Mouse (Mus musculus): Measurements from ENCODE around the gene Uts2b. TPM values are rescaled to one million over a fixed set of nuclear protein-coding genes. Genes with fewer than 3 reads are reported as not detected.

The Uts2b gene
- total and polyA plus RNA-seq, 2 experiments from 2014 or later = not detected

GRCm38 (mm10) chr16:27387634-27388611 lies 17.9 kb upstream of the Uts2b start:
- DNase-seq (peak; percentile 50), ATAC-seq (peak; percentile 15; the same call in 1 of the 2 replicates)
- Histone ChIP-seq H3K9me3 (ENCODE audit: low read length) (no peaks in the 10 kb centered on the region), H3K9ac (peak overlapping the region; percentile 99), H3K27ac (ENCODE audit: low read depth, low read length) (peak overlapping the region; percentile 98), H3K4me2 (ENCODE audit: low read depth) (peak overlapping the region; percentile 73), H3K36me3 (ENCODE audit: insufficient read depth) (no peaks in the 10 kb centered on the region), H3K4me3 (ENCODE audit: low read depth, low read length) (peak overlapping the region; percentile 84), H3K27me3 (ENCODE audit: insufficient read depth, low read length) (no peaks in the 10 kb centered on the region), H3K4me1 (ENCODE audit: insufficient read depth) (peaks cover 29% of the 10 kb centered on the region)
- WGBS = 33% methylated on average over 12 of the region's 12 CpGs
- TF ChIP-seq CTCF (IDR thresholded peaks at IDR 0.05; ENCODE audit: low read depth) = no peak

DNA sequence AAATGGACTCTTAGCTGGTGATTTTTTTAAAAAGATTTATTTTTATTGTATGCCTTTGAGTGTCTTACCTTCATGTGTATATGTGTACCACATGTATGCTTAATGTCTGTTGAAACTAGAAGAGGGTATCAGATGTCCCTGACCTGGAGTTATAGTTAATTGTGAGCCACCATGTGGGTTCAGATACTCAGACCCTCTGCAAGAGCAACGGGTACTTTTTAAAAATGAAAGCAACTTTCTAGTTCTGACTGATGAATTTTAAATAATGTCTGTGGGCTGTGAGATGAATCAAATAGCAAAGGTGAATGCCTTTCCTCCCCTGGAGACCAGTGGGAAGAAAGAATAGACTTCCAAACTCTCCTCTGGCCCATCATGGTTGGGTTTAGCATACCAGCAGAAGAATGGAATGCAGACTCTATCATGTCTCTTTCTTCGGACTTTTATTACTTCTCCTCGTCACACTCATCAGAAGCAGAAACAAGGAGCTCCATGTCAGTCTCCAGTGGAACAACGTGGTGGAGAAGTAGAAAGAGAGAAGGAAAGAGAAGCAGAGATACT lies 16.9 kb upstream of the Uts2b start:
- Histone ChIP-seq H3K4me3 (ENCODE audit: low read depth, low read length) (no peak overlapping the region), H3K9me3 (ENCODE audit: low read length) (no peaks in the 10 kb centered on the region), H3K4me2 (ENCODE audit: low read depth) (no peak overlapping the region), H3K4me1 (ENCODE audit: insufficient read depth) (peaks cover 28% of the 10 kb centered on the region), H3K27ac (ENCODE audit: low read depth, low read length) (no peak overlapping the region), H3K36me3 (ENCODE audit: insufficient read depth) (no peaks in the 10 kb centered on the region), H3K9ac (no peak overlapping the region), H3K27me3 (ENCODE audit: insufficient read depth, low read length) (no peaks in the 10 kb centered on the region)
- 88% methylated on average over 4 of the region's 4 CpGs for WGBS
- DNase-seq (no peak), ATAC-seq (no peak)
- no peak for TF ChIP-seq CTCF (IDR thresholded peaks at IDR 0.05; ENCODE audit: low read depth)

DNA sequence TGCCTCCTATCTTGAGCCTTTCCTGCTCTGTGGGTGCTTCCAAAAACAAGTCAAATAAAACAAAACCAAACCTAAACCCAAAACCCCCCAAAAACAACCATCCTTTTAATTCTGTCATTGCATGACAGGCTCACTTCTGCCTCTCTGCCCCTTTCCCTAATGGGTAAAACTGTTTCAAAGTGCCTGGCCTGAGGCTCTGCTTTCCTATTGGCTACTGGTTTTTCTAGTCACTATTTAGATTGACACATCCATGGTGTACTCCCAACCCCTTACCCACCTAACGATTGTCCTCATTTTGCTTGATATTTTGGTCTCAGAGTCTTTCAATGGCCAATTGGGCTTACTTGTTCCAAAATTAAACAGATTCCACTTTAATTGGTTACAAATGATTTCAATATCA lies 15.6 kb upstream of the Uts2b start:
- TF ChIP-seq CTCF (IDR thresholded peaks at IDR 0.05; ENCODE audit: low read depth) = no peak
- Histone ChIP-seq H3K4me3 (ENCODE audit: low read depth, low read length) (no peak overlapping the region), H3K36me3 (ENCODE audit: insufficient read depth) (no peaks in the 10 kb centered on the region), H3K27me3 (ENCODE audit: insufficient read depth, low read length) (no peaks in the 10 kb centered on the region), H3K4me2 (ENCODE audit: low read depth) (no peak overlapping the region), H3K9ac (no peak overlapping the region), H3K4me1 (ENCODE audit: insufficient read depth) (peaks cover 15% of the 10 kb centered on the region), H3K27ac (ENCODE audit: low read depth, low read length) (no peak overlapping the region), H3K9me3 (ENCODE audit: low read length) (no peaks in the 10 kb centered on the region)
- ATAC-seq (no peak), DNase-seq (no peak)
- WGBS = 26% methylated on average over 1 of the region's 1 CpGs

DNA sequence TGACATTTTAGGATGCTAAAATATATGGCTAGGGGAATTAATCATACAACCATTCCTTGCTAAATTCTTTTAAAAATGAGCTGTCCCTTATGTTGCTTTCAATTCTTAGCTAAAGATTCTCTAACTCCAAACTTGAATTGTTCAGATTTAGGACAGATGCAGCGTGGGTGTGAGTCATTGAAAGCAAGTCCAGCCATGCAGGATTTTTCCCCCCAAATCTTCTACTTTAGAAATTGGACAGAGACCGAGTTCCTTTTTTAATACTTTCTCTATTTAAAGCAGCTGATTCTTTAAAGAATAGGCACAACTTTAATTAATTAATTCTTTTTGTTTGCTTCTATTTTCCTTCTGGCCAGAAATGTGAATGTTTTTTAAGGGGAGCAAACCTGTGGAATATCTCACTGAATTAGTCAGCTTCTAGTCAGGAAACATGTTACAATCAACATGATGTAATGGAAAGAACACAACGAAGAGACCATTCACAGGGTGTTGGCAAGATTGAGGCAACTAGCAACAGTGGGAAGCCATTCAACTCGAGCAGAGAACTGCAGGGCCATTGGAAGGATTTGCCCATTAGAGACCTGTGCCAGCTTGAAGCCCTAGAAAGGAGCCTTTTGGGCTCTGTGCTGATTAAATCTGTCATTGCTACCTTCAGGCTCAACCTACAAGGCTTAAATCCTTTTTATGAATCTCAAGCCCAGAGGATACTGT lies 15.0 kb upstream of the Uts2b start:
- ATAC-seq (peak; percentile 16), DNase-seq (peak; percentile 67)
- 28% methylated on average over 4 of the region's 4 CpGs for WGBS

DNA sequence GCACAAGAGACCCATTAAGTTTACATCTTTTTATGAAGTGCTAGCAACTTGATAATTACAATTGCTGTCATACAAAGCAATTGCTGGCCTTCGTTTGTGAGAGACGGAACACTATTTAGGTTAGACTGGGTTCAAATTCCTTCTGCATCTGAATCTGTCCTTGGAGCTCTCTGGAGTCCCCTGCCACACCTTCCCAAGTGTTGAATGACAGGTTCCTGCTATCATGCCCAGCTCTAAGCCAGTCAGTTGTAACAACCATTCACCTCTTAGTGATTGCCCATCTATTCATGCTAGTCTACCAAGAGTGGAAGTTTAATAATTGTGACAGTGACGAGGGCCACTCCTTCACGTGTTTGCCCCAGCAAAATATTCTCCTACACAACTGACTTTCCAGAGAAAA lies 12.2 kb upstream of the Uts2b start:
- Histone ChIP-seq H3K36me3 (ENCODE audit: insufficient read depth) (no peaks in the 10 kb centered on the region), H3K27me3 (ENCODE audit: insufficient read depth, low read length) (no peaks in the 10 kb centered on the region), H3K27ac (ENCODE audit: low read depth, low read length) (no peak overlapping the region), H3K4me3 (ENCODE audit: low read depth, low read length) (no peak overlapping the region), H3K4me2 (ENCODE audit: low read depth) (no peak overlapping the region), H3K9me3 (ENCODE audit: low read length) (no peaks in the 10 kb centered on the region), H3K4me1 (ENCODE audit: insufficient read depth) (no peaks in the 10 kb centered on the region), H3K9ac (no peak overlapping the region)
- DNase-seq (no peak), ATAC-seq (no peak)
- 79% methylated on average over 4 of the region's 4 CpGs for WGBS
- TF ChIP-seq CTCF (IDR thresholded peaks at IDR 0.05; ENCODE audit: low read depth) = no peak

More for the DNA sequence above, 15.0 kb upstream of the Uts2b start:
- H3K4me1 ChIP-seq (ENCODE audit: insufficient read depth) = peaks cover 9% of the 10 kb centered on the region; the same call in 1 of the 2 replicates
- H3K4me3 ChIP-seq (ENCODE audit: low read depth, low read length) = no peak overlapping the region
- H3K27ac ChIP-seq (ENCODE audit: low read depth, low read length) = no peak overlapping the region
- H3K9me3 ChIP-seq (ENCODE audit: low read length) = no peaks in the 10 kb centered on the region
- H3K27me3 ChIP-seq (ENCODE audit: insufficient read depth, low read length) = no peaks in the 10 kb centered on the region
- H3K36me3 ChIP-seq (ENCODE audit: insufficient read depth) = no peaks in the 10 kb centered on the region
- H3K4me2 ChIP-seq (ENCODE audit: low read depth) = no peak overlapping the region
- no peak for TF ChIP-seq CTCF (IDR thresholded peaks at IDR 0.05; ENCODE audit: low read depth)
- H3K9ac ChIP-seq = no peak overlapping the region

- no peak overlapping the region for H3K9ac ChIP-seq
- no peaks in the 10 kb centered on the region for H3K4me1 ChIP-seq (ENCODE audit: insufficient read depth)
- H3K27ac ChIP-seq (ENCODE audit: low read depth, low read length) = no peak overlapping the region
- H3K4me3 ChIP-seq (ENCODE audit: low read depth, low read length) = no peak overlapping the region
- DNase-seq (no peak), ATAC-seq (no peak)
- no peak overlapping the region for H3K4me2 ChIP-seq (ENCODE audit: low read depth)
- H3K27me3 ChIP-seq (ENCODE audit: insufficient read depth, low read length) = no peaks in the 10 kb centered on the region
- TF ChIP-seq CTCF (IDR thresholded peaks at IDR 0.05; ENCODE audit: low read depth) = no peak
- no peaks in the 10 kb centered on the region for H3K9me3 ChIP-seq (ENCODE audit: low read length)
- H3K36me3 ChIP-seq (ENCODE audit: insufficient read depth) = no peaks in the 10 kb centered on the region
Measured at GRCm38 (mm10) chr16:27376556-27376955, 6.5 kb upstream of the Uts2b start.
